Mouse (Mus musculus): Measurements from ENCODE around the gene Hoxd10. TPM values are rescaled to one million over a fixed set of nuclear protein-coding genes. Genes with fewer than 3 reads are reported as not detected.

Hoxd10 gene
- polyA plus RNA-seq, 1 experiment from 2014 or later, result not detected

DNA sequence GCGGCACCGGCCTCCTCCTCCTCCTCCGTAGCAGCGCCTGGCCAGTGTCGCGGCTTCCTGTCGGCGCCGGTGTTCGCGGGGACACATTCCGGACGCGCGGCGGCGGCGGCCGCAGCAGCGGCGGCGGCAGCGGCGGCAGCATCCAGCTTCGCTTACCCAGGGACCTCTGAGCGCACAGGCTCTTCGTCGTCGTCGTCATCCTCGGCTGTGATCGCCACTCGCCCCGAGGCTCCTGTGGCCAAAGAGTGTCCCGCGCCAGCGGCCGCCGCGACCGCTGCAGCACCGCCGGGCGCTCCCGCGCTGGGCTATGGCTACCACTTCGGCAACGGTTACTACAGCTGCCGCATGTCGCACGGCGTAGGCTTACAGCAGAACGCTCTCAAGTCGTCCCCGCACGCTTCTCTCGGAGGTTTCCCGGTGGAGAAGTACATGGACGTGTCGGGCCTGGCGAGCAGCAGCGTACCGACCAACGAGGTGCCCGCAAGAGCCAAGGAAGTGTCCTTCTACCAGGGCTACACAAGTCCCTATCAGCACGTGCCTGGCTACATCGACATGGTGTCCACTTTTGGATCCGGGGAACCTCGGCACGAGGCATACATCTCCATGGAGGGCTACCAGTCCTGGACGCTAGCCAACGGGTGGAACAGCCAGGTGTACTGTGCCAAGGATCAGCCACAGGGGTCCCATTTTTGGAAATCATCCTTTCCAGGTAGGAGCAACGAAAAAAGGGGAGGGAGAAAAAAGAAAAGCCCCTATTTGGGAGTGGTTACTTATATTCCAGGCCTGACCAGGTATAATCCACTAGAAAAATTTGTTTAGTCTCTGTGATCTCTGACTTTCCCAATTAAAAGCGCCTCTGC lies 23.1 kb upstream of the Hoxd10 start:
- Histone ChIP-seq H3K4me3 (peak overlapping the region; percentile 22), H3K27me3 (replicated peaks) (peaks cover 94% of the 10 kb centered on the region), H3K27ac (no peak overlapping the region), H3K9ac (no peak overlapping the region), H3K36me3 (replicated peaks) (no peaks in the 10 kb centered on the region), H3K4me1 (peaks cover 11% of the 10 kb centered on the region), H3K4me2 (peak overlapping the region; percentile 38), H3K9me3 (no peaks in the 10 kb centered on the region)
- under 1% methylated on average over 57 of the region's 74 CpGs for WGBS
- peak; percentile 62; the same call in 1 of the 2 replicates for ATAC-seq (replicated peaks)

DNA sequence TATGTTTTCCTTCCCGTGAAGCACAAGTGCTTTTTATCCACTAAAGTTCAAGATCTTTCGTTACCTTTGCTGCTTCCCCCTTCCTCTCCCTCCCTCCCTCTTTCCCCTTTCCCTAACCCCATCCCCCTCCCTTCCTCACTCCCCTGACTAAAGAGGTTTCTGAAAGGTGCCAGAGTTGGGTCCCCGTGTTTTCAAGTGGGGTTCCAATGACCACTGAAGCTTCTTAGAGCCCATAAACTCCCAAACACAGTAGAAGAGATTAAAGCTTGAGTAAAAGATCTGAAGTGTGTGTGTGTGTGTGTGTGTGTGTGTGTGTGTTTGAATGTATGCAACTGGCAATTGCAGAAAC lies 22.5 kb upstream of the Hoxd10 start:
- no peaks in the 10 kb centered on the region for H3K36me3 ChIP-seq (replicated peaks)
- H3K4me3 ChIP-seq, result no peak overlapping the region
- peaks cover 94% of the 10 kb centered on the region for H3K27me3 ChIP-seq (replicated peaks)
- ATAC-seq (replicated peaks), result no peak
- H3K9me3 ChIP-seq, result no peaks in the 10 kb centered on the region
- no peak overlapping the region for H3K27ac ChIP-seq
- no peak overlapping the region for H3K9ac ChIP-seq
- H3K4me1 ChIP-seq, result peaks cover 11% of the 10 kb centered on the region
- under 1% methylated on average over 3 of the region's 3 CpGs for WGBS
- H3K4me2 ChIP-seq, result no peak overlapping the region

DNA sequence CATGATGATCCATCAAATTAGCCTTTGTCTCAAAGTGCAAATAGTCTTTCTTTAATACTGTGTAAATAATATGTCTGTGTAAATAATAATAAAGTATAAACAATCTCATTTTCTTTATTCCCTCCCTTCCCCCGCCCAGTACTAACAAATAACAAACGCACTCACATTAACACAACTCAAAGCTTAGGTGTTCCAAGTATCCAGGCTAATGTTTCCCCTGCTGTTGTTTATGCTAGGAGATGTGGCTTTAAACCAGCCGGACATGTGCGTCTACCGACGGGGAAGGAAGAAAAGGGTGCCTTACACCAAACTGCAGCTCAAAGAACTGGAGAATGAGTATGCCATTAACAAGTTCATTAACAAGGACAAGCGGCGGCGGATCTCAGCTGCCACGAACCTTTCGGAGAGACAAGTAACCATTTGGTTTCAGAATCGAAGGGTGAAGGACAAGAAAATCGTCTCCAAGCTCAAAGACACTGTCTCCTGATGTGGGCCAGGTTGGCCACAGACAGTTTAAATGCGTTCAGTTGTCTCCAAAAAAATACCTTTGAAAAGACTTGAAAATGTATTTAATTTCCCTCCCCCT lies 22.0 kb upstream of the Hoxd10 start:
- WGBS, result 2% methylated on average over 14 of the region's 14 CpGs
- H3K4me3 ChIP-seq, result no peak overlapping the region
- H3K27me3 ChIP-seq (replicated peaks), result peaks cover 94% of the 10 kb centered on the region
- H3K27ac ChIP-seq, result no peak overlapping the region
- peaks cover 11% of the 10 kb centered on the region for H3K4me1 ChIP-seq
- no peaks in the 10 kb centered on the region for H3K9me3 ChIP-seq
- no peak for ATAC-seq (replicated peaks)
- H3K4me2 ChIP-seq, result no peak overlapping the region
- no peak overlapping the region for H3K9ac ChIP-seq
- no peaks in the 10 kb centered on the region for H3K36me3 ChIP-seq (replicated peaks)

DNA sequence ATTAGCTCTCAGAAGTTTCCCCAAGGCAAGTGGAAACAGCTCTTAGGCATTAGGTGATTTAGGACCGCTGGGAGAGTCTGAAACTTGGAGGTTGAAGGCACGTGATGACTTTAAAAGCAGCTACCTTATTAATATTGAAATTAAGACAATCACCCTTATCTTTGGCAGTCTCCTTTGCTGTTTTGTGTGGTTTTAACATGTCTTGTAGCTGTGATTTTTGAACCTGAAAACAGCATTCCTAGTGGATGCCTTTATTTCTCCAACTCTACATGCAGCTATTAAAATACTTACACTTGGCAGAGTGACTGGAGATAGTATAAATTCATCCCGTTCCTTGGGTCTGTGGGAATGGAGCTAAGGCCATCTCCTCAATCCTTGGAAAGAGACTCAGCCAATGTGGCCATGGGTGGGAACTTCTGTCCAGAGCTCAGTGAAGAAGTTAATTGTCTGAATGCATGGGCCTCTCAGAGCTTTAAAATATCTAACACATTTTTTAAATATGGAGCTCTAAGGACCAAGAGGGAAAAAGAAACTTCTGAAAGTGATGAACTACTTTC lies 21.0 kb upstream of the Hoxd10 start:
- ATAC-seq (replicated peaks), result no peak
- H3K36me3 ChIP-seq (replicated peaks), result no peaks in the 10 kb centered on the region
- no peak overlapping the region for H3K9ac ChIP-seq
- no peak overlapping the region for H3K4me2 ChIP-seq
- no peak overlapping the region for H3K4me3 ChIP-seq
- H3K27ac ChIP-seq, result no peak overlapping the region
- H3K9me3 ChIP-seq, result no peaks in the 10 kb centered on the region
- H3K4me1 ChIP-seq, result peaks cover 11% of the 10 kb centered on the region
- peaks cover 95% of the 10 kb centered on the region for H3K27me3 ChIP-seq (replicated peaks)
- WGBS, result 2% methylated on average over 3 of the region's 3 CpGs

GRCm38 (mm10) chr2:74671847-74672246 lies 19.9 kb upstream of the Hoxd10 start:
- no peak for ATAC-seq (replicated peaks)
- Histone ChIP-seq H3K9me3 (no peaks in the 10 kb centered on the region), H3K4me2 (no peak overlapping the region), H3K27ac (no peak overlapping the region), H3K27me3 (replicated peaks) (peaks cover 97% of the 10 kb centered on the region), H3K4me3 (no peak overlapping the region), H3K4me1 (peaks cover 11% of the 10 kb centered on the region), H3K9ac (no peak overlapping the region), H3K36me3 (replicated peaks) (no peaks in the 10 kb centered on the region)
- 11% methylated on average over 5 of the region's 5 CpGs for WGBS

DNA sequence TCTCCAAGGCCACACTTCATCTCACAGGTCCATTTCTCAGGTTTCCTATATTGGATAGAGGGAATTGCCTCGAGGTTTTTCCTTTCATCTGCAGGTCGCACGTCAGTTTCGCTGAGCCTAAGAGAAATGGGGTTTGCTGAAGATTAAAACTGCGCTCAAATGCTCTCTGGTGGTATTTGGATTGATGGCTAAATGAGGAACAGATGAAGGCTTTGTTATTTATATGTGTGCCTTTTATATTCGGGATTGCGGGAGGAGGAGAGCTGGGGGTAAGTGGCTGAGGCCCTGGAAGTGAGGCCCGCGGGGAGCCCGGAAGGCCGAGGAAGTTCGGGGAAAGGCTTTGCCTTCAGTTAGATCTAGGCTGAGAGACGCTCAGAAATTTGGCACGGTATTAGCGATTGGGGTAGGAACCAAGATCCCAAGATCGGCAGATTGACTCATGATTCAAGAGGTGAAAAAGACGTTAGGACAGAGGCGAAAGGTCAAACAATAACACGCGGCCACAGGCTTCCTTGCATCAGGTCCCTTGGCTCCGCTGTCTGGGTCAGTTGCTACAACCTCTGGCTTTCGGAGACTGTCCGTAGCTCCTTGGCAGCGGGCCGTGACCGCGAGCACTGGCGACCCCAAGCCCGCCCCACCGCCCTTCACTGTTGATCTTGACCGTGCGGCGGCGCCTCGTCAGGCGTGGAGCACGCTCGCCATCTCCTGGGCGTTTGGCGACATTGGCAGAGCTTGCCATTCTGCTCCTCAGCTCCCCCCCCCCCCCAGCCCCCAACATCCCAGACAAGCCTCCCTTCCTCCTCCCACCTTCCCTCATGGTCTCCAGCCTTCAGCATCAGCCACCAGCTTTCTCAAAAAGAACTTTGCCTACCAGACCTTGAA lies 19.0 kb upstream of the Hoxd10 start:
- Histone ChIP-seq H3K4me2 (peak overlapping the region; percentile 47), H3K9me3 (no peaks in the 10 kb centered on the region), H3K4me3 (peak overlapping the region; percentile 21), H3K27ac (no peak overlapping the region), H3K27me3 (replicated peaks) (peaks cover 97% of the 10 kb centered on the region), H3K36me3 (replicated peaks) (no peaks in the 10 kb centered on the region), H3K4me1 (peaks cover 11% of the 10 kb centered on the region), H3K9ac (no peak overlapping the region)
- ATAC-seq (replicated peaks), result peak; percentile 37; the same call in 1 of the 2 replicates
- 2% methylated on average over 40 of the region's 40 CpGs for WGBS

DNA sequence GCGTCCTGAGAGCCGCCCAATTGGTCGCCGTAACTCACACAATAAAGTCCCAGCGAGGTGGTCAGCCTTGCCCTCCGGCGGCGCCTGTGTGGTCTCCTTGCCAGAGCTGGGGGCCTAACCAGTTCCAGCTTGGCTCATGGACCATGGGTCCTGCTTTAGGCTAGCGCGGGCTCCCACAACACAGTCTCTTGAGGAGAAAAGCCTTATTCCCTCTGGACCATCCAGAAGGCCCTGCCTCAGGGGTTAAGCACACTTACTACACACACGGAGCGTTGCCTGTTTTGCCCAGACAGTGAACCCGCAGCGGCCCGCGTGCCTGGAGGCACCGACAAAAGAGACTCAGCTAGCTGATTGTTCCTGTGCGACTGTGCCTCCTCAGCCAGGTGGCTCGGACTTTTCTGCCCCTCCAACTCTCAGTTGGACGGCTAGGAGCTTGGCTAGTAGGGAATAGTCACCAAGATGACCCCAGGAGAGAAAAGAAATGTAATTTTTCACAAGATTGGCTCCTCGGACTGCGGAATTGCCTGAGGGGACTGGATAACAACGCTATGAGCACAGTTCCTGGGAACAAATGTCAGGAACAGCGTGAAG lies 17.8 kb upstream of the Hoxd10 start:
- Histone ChIP-seq H3K9me3 (no peaks in the 10 kb centered on the region), H3K36me3 (replicated peaks) (no peaks in the 10 kb centered on the region), H3K4me1 (peaks cover 4% of the 10 kb centered on the region; the same call in 1 of the 2 replicates), H3K27ac (no peak overlapping the region), H3K4me2 (no peak overlapping the region), H3K4me3 (no peak overlapping the region), H3K27me3 (replicated peaks) (peaks cover 97% of the 10 kb centered on the region), H3K9ac (no peak overlapping the region)
- WGBS, result 2% methylated on average over 24 of the region's 24 CpGs
- no peak for ATAC-seq (replicated peaks)

GRCm38 (mm10) chr2:74674881-74675665 lies 16.7 kb upstream of the Hoxd10 start, which contains the start of gene Hoxd12:
TSS of gene Hoxd12 (plus strand) at chr2:74675013.
- Histone ChIP-seq H3K9me3 (no peaks in the 10 kb centered on the region), H3K4me3 (no peak within 1 kb of the TSS), H3K9ac (no peak within 1 kb of the TSS), H3K4me2 (no peak within 1 kb of the TSS), H3K27ac (no peak within 1 kb of the TSS), H3K27me3 (replicated peaks) (peaks cover 97% of the 10 kb centered on the region), H3K4me1 (peaks cover 4% of the 10 kb centered on the region; the same call in 1 of the 2 replicates), H3K36me3 (replicated peaks) (no peaks in the 10 kb centered on the region)
- ATAC-seq (replicated peaks), result no peak
- 3% methylated on average over 47 of the region's 47 CpGs for WGBS

- Histone ChIP-seq H3K36me3 (replicated peaks) (no peaks in the 10 kb centered on the region), H3K4me1 (peaks cover 4% of the 10 kb centered on the region; the same call in 1 of the 2 replicates), H3K4me2 (no peak overlapping the region), H3K9ac (no peak overlapping the region), H3K27me3 (replicated peaks) (peaks cover 99% of the 10 kb centered on the region), H3K9me3 (no peaks in the 10 kb centered on the region), H3K27ac (no peak overlapping the region), H3K4me3 (no peak overlapping the region)
- no peak for ATAC-seq (replicated peaks)
- 4% methylated on average over 24 of the region's 24 CpGs for WGBS
Measured at GRCm38 (mm10) chr2:74675666-74676282, 15.9 kb upstream of the Hoxd10 start.

GRCm38 (mm10) chr2:74676376-74677052 lies 15.2 kb upstream of the Hoxd10 start:
- peaks cover 4% of the 10 kb centered on the region; the same call in 1 of the 2 replicates for H3K4me1 ChIP-seq
- no peak overlapping the region for H3K4me2 ChIP-seq
- H3K27ac ChIP-seq, result no peak overlapping the region
- H3K36me3 ChIP-seq (replicated peaks), result no peaks in the 10 kb centered on the region
- no peak for ATAC-seq (replicated peaks)
- no peak overlapping the region for H3K4me3 ChIP-seq
- no peak overlapping the region for H3K9ac ChIP-seq
- 2% methylated on average over 9 of the region's 9 CpGs for WGBS
- peaks cover 100% of the 10 kb centered on the region for H3K27me3 ChIP-seq (replicated peaks)
- H3K9me3 ChIP-seq, result no peaks in the 10 kb centered on the region
